Mouse (Mus musculus): Measurements from ENCODE around the gene Gm20532.
A peak's percentile ranks its signal among the peaks of the same experiment; 100 is the strongest.

Gm20532 gene

DNA sequence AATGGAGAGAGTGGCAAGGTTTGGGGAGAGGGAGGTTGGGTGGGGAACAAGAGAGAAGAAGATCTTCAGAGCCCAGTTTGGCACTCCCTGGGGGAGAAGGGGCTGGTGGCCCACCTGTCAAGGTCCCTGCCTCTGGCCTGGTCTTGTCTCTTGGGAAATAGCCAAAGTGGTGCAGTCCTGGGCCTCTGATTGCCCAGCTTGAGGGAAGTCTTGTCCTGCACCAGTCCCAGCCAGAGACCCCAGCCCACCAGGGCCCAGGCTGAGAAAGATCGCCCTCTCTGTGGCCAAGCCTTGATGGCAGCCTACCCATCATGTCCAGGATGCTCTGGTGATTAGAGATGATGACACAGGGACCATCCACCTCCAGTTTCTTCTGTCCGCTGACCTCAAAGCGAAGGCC, 10.5 kb downstream of the Gm20532 start:
- no peak for DNase-seq (ENCODE audit: low spot score)

DNA sequence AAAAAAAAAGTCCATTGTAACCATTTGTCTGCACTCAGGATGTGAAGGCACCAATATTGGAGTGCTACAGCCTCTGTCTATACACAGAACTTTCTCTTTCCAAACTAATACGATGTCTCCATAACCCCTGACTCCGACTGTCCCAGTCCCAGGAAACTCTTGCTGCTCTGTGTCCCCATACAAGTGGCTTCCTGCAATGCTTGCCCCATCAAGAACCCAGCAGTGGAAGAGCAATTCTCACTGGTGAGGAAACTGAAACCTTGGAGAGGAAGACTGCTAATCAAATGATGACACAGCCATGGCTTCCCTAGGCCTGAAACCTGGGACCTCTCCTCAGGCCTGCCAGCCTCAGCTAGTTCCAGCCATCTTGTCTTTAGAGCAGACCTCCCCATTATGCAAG, 11.4 kb downstream of the Gm20532 start:
- DNase-seq (ENCODE audit: low spot score) = no peak

DNA sequence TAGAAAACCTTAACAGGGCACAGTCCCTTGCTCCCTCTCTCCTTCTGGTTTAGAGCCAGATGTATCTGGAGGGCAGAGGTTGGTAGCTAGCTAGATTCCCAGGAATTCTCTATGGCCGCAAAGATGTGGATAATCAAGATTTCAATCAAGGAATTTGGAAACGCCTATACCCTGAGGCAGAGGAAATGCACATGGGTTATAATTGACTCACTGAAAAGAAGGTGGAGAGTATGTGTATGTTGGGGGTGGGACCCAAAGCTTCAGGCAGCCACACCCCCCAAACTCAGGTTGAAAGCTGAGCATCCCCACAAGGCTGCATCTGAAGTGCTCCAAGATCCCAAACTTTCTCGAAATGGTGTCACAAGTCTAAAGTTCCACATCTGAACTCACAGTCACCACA, 12.0 kb downstream of the Gm20532 start:
- DNase-seq (ENCODE audit: low spot score) = no peak

DNA sequence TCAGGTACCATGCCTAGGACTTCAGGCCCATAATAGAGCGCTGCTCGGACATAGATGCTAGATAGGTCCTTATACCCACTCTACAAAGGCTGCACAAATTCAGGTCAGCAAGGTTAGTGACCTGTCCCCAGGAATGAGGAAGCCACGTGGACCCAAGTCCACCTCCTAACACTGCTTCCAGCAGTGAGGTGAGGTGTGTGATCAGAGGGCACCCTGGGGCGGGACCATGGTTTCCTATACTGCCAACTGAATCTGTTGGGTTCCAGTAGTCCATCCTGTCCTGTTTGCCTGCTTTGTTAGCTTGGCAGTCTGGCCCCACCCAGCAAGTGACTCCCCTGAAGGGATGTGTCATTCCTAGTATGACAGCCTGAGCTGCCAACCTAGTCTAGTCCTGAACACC, 13.5 kb downstream of the Gm20532 start:
- no peak for DNase-seq (ENCODE audit: low spot score)

DNA sequence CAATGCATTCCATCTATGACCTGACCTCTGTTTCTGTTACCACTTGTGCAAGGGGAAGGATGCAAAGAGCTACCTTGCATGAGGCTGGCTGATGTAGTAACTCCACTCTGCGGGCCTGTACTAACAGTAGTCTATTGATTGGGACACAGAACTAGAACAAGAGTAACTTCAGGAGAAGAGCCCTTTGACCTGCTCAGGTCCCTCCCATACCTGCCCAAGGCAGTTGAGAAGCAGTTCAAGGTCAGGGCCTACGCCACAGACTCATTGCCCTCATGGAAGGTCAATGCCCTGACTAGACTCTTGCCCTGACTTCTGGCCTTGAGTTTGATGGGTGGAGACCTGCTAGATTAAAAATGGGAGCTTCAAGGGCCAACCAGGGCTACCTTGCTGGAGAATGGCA, 14.2 kb downstream of the Gm20532 start:
- no peak for DNase-seq (ENCODE audit: low spot score)

DNA sequence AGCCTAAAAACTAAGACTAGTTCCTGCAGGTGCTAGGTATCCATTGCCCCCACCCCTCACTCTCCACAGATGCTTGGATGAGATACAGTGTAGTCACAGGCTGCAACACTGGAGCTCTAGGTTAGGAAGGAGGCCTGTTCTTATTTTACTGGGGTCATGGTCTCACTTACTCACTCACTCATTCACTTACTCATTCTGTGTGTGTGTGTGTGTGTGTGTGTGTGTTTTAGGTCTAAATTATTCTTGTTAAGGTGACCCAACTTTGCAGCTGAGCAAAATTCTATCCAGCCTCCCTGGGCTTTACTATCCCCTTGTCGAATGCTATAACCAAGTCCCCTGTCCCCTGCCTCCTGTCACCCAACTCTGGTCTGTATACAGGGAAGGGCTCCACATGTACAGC, 15.2 kb downstream of the Gm20532 start:
- no peak for DNase-seq (ENCODE audit: low spot score)

DNA sequence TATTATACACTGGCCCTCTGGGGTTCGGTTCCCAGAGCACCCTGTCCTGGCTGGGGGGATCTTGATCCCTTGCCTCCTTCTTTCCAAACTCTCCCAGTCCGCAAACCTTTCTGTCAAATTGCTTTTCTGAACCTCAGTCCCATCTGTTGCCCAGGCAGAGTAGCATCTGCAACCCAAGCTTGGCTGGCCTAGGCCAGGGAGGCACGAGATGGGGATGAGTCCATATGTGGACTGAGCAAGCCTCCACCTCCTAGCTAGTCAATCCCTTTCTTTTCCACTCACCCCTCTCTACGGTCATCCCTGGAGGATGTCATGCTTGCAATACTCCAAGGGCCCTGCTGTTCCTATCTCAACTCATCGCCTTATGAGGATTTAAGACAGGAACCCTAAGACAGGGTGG, 16.2 kb downstream of the Gm20532 start:
- DNase-seq (ENCODE audit: low spot score) = no peak

DNA sequence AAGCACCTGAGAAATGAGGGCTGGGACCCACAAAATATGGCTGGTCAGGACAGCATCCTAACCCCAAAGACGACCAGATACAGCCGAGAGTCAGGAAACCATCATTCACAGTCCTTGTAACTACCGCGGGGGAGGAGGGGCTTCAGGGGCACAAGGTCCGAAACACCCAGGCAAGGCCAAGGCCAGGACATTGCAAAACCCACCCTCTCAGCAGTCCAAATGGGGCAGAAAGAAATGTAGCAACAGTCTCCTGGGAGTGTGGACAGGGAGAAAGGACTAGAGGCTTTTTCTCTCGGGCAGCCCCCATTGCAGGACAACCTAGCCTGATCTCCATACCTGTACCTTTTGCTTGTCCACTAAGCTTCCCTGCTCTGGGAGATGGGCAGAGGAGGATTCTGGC, 16.7 kb downstream of the Gm20532 start:
- DNase-seq (ENCODE audit: low spot score) = no peak

DNA sequence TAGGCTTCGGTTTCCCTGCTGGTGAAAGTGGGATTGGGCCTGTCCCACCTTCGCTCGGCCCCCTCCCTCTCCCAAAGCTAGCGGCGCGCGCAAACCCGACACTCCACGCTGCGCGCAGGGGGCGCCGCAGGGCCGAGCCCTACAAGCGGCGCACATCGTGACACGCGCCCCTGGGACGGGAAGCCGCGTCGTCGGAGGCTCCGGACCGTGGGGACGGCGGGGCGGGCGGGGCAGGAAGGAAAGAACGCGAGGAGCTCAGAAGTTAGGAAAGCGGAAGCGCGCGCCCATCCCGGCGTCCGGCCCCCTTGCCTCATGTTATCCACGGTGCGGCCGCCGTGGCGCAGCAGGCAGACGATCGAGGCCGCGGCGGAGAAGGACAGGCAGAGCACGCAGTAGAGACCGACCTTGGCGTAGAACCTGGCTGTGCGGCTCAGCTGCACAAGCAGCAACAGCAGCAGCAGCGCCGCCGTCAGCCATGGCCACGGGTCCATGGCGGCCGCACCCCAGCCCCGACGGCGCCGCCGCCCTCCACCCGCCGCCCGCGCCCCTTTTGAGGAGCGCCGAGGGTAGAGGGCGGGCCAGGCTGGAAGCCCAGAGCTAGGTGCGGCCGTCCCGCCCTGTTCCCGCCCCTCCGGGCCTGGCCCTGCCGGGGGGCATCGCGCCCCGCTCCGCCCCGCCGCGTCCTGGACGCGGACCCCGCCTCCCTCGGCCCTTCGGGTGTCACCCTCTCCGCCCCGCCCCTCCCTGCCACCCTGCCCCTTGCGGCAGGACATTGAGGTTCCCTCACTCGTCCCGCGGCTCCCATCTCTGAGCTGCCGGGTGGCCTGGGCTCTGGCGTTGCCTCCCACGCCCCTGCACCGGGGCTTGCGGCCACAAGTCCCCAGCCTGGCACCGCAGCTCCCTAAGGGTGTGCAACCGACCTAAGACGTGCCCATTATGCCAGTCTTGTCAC, 17.6 kb downstream of the Gm20532 start, which contains the start of gene Agpat2:
TSS of gene Agpat2 (minus strand) at position 698 of the 952 bp plus-strand sequence.
- peak; percentile 59 for DNase-seq (ENCODE audit: low spot score)

DNA sequence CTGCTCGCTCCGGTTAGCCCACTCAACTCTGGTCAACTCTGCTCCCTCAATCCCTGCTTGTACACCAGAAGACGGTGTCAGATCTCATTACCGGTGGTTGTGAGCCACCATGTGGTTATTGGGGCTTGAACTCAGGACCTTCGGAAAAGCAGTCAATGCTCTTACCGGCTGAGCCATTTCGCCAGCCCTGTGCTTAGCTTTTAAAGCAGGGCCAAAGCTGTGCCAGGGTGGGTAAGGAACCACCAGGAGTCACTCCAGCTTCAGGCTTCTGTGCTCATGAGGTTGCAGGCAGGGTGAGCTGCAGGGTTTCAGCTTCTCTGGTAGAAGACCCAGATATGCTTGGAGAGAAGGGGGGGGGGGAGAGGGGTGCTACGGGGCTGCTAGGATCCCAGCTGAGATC, 18.9 kb downstream of the Gm20532 start:
- no peak for DNase-seq (ENCODE audit: low spot score)

DNA sequence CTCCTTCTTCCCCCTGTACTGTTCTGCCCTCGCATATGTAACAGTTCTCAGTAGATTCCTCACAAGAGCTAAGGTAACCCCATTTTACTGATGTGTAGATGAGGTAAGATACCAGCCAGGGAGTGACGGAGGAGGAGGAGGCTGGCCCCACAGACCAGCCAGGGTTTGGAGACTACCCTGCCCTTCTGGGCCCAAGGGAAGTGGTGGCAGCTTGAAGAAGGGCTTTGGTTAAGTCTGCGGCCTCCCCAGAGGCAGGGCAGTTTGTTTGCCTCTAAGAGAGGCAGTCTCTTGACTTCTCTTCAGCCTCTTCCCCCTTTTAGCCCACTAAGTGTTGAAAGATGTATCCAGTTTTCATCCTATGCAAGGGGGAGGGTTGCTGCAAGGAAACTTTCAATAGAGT, 20.1 kb downstream of the Gm20532 start:
- DNase-seq (ENCODE audit: low spot score) = no peak

DNA sequence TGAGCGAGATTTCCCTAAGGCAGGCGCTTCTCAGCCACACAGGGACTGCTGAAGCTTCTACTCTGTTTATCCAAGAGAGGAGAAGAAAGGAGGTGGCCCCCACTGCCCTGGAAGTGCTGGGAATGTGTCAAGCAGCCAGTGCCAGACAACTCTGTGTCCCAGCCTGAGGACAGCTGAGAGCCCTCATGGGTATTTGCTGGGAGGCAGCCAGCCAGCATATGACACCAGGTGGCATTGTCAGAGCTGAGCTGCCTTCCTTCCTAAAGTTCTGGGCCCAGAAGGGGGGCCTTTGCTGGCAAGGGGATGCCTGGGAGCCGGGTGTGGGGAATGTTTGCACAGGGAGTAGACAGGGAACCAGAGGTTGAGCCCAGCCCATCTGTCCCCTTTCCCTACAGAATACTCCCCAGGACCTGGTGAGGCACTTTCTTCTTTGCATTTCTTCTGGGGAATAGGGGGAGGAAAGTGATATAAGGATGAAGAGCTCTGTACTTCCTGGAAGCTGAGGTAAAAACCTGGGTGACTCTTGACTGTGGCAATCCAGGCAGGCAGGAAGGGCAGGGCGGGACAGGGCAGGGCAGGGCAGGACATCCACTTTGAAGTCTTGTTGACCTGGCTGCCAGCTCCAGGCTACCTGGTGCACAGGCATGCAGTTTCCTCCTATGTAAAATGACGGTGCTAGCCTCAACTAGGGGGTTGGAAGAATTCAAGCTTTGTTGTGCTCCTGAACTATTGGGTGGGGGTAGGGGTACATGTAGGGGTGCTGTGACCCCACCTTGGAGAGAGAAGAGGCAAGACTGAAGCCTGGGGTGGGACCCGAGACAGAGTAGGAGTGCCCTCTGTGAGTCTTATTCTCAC, 20.8 kb downstream of the Gm20532 start:
- DNase-seq (ENCODE audit: low spot score) = no peak

DNA sequence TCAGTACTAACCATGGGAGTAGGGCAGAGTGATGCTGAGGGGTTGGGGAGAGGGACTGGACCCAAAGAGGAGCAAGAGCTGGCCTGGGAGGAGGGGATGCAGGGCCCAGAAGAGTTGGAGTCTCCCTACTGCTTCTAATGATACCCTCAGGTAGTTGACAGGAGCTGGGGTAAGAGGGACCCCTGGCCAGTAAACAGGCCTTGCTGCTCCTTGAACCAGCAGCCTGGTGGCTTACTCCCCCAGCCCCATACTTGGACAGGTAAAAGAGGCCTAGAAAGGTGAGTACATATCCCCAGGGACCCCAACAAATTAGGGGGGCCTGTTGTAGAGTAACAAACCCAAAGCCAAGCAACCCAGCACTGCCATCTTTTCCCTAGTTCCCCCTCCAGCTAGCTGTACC, 22.3 kb downstream of the Gm20532 start:
- DNase-seq (ENCODE audit: low spot score) = no peak

DNA sequence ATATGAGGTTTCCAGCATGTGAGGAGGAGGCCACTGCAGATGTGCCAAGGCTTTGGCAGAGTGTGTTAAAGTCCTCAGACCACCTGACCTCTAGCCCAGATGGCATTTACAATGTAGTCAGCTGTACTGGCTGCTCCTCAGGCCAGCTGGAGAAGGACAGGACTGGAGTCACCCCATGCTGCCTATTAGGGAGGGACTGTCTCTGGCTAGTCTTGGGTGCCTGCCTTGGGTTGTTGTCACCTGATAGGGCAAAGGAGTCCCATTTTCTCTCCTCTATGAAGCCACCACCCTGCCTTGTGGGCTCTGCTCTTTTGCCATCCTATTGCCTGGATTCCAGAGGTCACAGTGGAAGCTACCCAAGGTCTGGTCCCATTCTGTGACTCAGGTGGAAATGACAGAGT, 22.8 kb downstream of the Gm20532 start:
- no peak for DNase-seq (ENCODE audit: low spot score)

DNA sequence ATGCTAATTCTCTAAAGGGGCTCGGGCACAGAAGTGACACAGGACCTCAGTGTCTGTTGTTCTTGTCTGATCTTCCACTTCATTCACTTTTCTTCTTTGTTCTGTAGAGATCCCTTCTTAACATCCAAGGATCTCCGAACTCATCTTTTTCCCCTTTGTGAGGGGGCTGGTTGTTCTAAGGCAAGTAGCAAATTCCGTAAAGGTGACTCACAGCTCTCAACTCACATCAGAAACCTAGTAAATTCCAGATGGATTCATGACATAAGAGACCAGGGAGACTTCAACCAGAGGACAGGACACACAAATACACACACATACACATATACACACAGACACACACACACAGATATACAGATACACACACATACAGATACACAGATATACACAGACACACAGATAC, 24.1 kb downstream of the Gm20532 start:
- DNase-seq (ENCODE audit: low spot score) = no peak

DNA sequence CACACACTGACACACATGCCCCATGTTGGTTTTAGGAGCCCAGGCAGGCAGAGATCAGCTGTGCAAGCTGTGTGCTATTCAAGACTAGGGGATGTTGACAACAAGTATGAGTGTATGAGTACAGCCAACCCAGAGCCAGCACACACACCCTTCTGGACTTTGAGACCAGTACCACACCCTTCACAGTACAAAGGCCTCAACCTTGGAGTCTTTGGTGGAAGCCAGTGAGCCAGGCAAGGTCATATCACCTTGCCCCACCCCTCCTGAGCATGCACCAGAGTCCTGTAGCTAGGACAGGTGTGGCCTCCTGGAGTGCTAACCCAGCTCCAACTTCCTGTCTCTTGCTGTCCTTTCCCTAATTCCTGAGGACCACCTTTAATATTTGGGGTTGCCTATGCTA, 24.6 kb downstream of the Gm20532 start:
- DNase-seq (ENCODE audit: low spot score) = no peak

DNA sequence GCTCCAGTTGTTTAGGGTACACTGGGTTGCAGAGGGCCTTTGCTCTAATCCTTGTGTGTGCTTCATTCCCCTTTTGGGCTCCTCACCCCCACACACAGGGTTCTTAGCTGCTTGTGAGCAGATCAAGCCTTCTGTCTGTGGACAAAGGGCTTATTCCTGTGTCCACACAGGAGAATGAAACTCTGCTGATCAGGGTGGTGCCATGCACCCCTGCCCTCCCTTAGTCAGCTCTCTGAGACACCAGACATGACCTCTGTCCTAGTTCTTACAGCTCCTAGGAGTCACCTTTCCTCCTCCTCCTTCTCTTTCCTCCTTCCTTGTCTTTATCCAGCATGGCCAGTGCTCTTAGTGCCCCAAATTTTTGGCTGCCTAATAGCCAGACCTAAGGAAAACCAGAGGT, 25.5 kb downstream of the Gm20532 start:
- no peak for DNase-seq (ENCODE audit: low spot score)

DNA sequence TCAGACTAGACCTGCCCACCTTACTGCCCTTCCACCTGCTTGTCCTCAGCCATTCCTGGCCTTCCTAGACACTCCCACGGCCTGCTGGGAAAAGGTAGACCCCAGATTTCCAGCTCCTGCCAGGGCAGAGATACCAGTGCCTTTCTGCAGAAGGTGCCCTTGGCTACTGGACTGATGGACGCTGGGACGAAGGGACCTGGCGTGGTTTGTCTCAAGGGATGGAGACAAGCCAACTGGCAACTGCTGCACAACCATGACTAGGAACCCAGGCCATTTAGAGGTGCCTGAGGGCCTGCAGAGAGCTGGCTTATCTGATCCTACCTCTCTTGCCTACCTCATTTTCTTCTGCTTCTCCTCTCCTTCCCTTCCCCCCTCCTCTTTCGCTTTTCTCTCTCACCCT, 28.5 kb downstream of the Gm20532 start:
- no peak for DNase-seq (ENCODE audit: low spot score)

DNA sequence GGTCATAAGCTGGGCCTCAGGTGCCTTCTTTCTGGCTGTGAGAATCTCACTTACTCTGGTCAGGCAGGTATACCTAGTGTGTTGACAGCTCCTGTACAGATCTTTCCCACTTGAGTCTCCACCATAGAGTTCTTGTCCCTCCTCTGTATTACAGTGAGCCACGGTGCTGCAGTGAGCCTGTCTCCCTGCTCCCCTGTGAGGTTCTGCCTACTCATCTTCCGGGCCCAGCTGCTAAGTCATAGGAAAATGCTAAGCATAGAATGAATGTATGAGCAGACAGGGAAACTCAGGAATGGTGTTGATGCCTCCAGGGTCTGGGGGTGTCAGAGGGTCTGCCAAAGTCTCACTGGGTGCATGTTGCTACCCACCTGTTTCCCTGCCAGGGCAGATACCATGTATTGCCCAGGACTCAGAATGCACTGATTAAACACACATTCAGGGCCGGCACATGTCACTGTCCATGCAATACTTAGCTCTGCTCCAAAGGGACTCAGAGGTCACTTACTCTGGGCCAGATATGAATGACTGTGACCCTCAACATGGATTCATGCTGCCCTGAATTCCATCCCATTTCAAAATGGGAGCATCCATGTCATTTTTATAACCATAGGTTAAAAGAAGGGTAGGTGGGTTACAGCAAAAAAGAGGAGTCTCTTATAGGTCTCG, 29.2 kb downstream of the Gm20532 start:
- DNase-seq (ENCODE audit: low spot score) = no peak

DNA sequence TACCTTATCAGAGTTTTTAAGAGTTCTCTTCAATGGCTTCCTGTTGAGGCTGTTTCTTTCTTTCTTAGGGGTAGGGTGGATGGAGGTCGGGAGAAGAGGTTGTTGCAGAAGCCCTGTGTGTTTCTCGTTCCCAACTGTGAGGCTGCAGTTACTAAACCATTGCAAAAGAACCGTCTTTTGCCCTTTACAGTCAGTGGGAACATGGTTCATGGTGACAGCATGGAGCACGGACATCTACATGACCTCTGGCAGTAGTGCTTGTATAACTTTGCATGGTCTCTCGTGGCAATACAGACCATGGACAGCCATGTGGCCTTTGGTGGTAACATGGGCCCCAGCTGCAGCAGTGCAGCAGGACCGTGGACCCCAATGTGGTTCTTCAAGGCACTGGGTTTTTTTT, 30.9 kb downstream of the Gm20532 start:
- DNase-seq (ENCODE audit: low spot score) = no peak

DNA sequence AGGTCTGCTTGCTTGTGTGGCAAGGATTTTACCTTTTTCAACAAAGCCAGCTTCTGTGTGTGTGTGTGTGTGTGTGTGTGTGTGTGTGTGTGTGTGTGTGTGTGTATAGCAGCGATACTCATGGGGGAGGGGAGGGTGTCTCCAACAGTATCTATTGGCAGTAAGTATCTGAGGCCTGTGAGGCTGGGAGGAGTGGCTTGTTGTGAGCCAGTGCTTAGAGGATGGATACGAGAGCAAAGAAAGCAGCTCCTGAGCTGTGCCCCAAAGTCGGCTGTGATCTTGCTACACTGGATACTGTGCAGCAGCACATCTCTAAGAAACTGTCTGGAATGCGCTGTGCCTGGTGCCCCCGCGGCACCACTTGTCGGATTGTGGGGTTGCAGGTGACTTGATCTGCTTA, 31.5 kb downstream of the Gm20532 start:
- peak; percentile 56 for DNase-seq (ENCODE audit: low spot score)

DNA sequence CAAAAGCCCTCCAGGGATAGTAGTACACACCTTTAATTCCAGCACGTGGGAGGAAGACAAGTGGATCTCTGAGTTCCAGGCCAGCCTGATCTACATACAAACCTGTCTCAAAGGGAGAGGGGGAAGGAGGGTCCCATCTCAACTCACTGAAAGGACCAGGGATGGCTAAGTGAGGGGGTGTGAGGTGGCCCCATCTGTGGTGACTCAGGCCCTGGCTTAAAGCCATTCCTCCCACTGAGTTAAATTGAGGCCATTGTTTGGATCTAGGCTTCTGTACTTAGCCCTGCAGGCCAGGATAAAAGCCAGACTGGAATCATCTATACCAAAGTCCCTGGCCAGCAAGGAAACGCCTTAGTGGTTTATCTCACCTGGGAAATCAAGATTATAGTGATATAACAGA, 34.8 kb downstream of the Gm20532 start:
- DNase-seq (ENCODE audit: low spot score) = no peak

DNA sequence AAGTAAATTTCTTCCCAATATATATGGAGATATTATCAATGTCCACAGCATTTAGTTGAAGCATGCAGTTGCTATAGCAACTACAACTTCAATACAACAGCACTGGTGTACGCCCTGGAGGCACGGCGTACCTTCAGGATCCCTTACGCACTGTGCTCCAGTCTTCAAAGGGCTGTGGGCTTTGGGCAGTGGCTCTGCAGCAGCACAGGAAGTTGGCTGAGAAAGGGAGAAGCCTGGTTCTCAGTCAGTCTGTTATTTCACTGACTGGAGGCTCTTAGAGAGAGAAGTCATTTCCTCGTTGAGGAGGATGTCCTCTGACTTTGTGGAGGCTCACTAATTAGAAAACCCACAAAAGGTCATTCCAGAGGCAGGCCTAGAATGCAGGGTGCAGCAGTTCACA, 36.5 kb downstream of the Gm20532 start:
- no peak for DNase-seq (ENCODE audit: low spot score)
